Mouse (Mus musculus) cerebellum, adult 11-12 months (tissue): ENCODE results near the gene Gm4981.

Source experiments
- DNase-seq: peaks from one replicate; pipeline ENCODE4 v3.0.0; 2022

Gm4981 gene

GRCm38 (mm10) chr10:58221571-58221970 is 14.9 kb downstream of the Gm4981 start:
- peak; percentile 26 for DNase-seq

GRCm38 (mm10) chr10:58220726-58221125 is 15.8 kb downstream of the Gm4981 start:
- DNase-seq, result no peak

- DNase-seq, result no peak
Measured at GRCm38 (mm10) chr10:58217366-58217765, 19.1 kb downstream of the Gm4981 start.

GRCm38 (mm10) chr10:58215353-58215752 is 21.1 kb downstream of the Gm4981 start:
- DNase-seq, result no peak

- DNase-seq, result no peak
Measured at GRCm38 (mm10) chr10:58214934-58215333, 21.6 kb downstream of the Gm4981 start.

GRCm38 (mm10) chr10:58214497-58214896 is 22.0 kb downstream of the Gm4981 start:
- no peak for DNase-seq

- DNase-seq, result no peak
Measured at GRCm38 (mm10) chr10:58212230-58212629, 24.3 kb downstream of the Gm4981 start.

GRCm38 (mm10) chr10:58211213-58211612 is 25.3 kb downstream of the Gm4981 start:
- DNase-seq, result no peak

- DNase-seq, result no peak
Measured at GRCm38 (mm10) chr10:58210514-58210913, 26.0 kb downstream of the Gm4981 start.

- DNase-seq, result no peak
Measured at GRCm38 (mm10) chr10:58209710-58210467, 26.6 kb downstream of the Gm4981 start.

GRCm38 (mm10) chr10:58206639-58207404 is 29.7 kb downstream of the Gm4981 start:
- DNase-seq, result no peak

GRCm38 (mm10) chr10:58205986-58206385 is 30.5 kb downstream of the Gm4981 start:
- DNase-seq, result no peak
